16 mouse cellular contexts compared by ENCODE assay signal in the genomic region with DNA sequence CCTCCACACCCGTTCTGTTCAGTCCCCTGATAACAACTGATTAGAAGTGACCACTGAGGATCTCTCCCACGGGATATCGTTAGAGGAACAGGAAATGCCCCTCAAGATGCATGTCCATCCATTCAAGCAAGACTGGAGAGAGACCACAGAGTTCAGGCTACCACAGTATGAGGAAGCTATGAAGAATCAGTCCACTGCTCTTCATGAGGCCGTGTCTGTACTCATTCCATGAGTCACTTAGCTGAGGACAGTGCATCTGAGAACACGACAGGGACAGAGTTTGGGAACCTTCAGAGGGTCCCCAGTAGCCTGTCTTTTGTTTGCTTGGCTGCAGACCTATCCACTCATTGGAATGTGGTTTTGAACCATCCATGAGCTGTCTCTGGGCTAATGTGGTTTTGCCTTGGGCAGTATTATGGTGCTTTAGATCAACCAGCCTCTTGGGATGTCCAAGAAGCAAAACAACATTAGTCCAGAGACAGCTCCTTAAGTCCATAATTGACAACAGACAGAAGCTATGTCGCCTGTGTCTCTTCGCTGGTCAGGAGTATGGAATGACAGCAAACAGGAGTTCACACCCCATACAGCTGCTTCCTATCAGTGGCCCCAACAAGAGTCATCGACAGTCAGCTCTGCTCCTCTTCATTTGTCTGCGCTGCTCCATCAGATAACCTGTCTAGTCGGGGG. TPM values are rescaled to one million over a fixed set of nuclear protein-coding genes. Genes with fewer than 3 reads are reported as not detected.
DNase-seq lines count a peak whose midpoint lies in the region; ATAC-seq lines count a peak whose summit lies in the region.
"Had no signal": no experiment of that assay in that cellular context is flagged by ENCODE, and none has a peak within 500 bp of the region (broad histone marks: within the 10 kb centered on the region; RNA-seq: fewer than 3 reads in every experiment).

No protein-coding gene starts in this region.

- no peaks in the 10 kb centered on the region for H3K36me3 ChIP-seq in heart, embryonic 13.5 days
- H3K36me3 ChIP-seq in lung, embryonic 15.5 days, result no peaks in the 10 kb centered on the region
- no peaks in the 10 kb centered on the region for H3K36me3 ChIP-seq in limb, embryonic 10.5 days
- H3K36me3 ChIP-seq in stomach, embryonic 14.5 days (ENCODE audit: control insufficient read depth, insufficient read depth, low read length), result no peaks in the 10 kb centered on the region
- H3K36me3 ChIP-seq in hindbrain, embryonic 10.5 days, result no peaks in the 10 kb centered on the region
- H3K36me3 ChIP-seq: embryonic facial prominence, embryonic 12.5 days; hindbrain, embryonic 13.5 days; liver, embryonic 12.5 days had no signal

- peak overlapping the region; percentile 3; the same call in 1 of the 2 replicates for H3K27ac ChIP-seq in heart, embryonic 13.5 days (replicated peaks)
- peak overlapping the region; percentile 44 for H3K27ac ChIP-seq in lung, embryonic 15.5 days
- H3K27ac ChIP-seq in limb, embryonic 10.5 days, result peak overlapping the region; percentile 27; the same call in 1 of the 2 replicates
- peak overlapping the region; percentile 7; the same call in 1 of the 2 replicates for H3K27ac ChIP-seq in stomach, embryonic 14.5 days (ENCODE audit: low read length)
- H3K27ac ChIP-seq in hindbrain, embryonic 10.5 days, result no peak overlapping the region
- H3K27ac ChIP-seq: embryonic facial prominence, embryonic 12.5 days; hindbrain, embryonic 13.5 days; liver, embryonic 12.5 days had no signal

- H3K27me3 ChIP-seq in heart, embryonic 13.5 days (replicated peaks), result no peaks in the 10 kb centered on the region
- no peaks in the 10 kb centered on the region for H3K27me3 ChIP-seq in lung, embryonic 15.5 days
- H3K27me3 ChIP-seq in limb, embryonic 10.5 days (ENCODE audit: low read depth, poor library complexity, severe bottlenecking), result no peaks in the 10 kb centered on the region
- no peaks in the 10 kb centered on the region for H3K27me3 ChIP-seq in stomach, embryonic 14.5 days (ENCODE audit: control insufficient read depth, insufficient read depth, low read length)
- H3K27me3 ChIP-seq in hindbrain, embryonic 10.5 days (ENCODE audit: insufficient read depth, poor library complexity, severe bottlenecking), result no peaks in the 10 kb centered on the region
- H3K27me3 ChIP-seq: embryonic facial prominence, embryonic 12.5 days; hindbrain, embryonic 13.5 days; liver, embryonic 12.5 days had no signal

- H3K4me1 ChIP-seq in heart, embryonic 13.5 days, result peaks cover 26% of the 10 kb centered on the region
- H3K4me1 ChIP-seq in lung, embryonic 15.5 days, result peaks cover 33% of the 10 kb centered on the region
- H3K4me1 ChIP-seq in limb, embryonic 10.5 days, result peaks cover 28% of the 10 kb centered on the region
- H3K4me1 ChIP-seq in stomach, embryonic 14.5 days (ENCODE audit: control insufficient read depth, insufficient read depth, low read length), result peaks cover 9% of the 10 kb centered on the region; the same call in 1 of the 2 replicates
- H3K4me1 ChIP-seq in hindbrain, embryonic 10.5 days (replicated peaks), result peaks cover 23% of the 10 kb centered on the region
- H3K4me1 ChIP-seq: hindbrain, embryonic 13.5 days had no signal

- no peak overlapping the region for H3K4me3 ChIP-seq in heart, embryonic 13.5 days
- H3K4me3 ChIP-seq in lung, embryonic 15.5 days, result no peak overlapping the region
- H3K4me3 ChIP-seq in limb, embryonic 10.5 days, result no peak overlapping the region
- no peak overlapping the region for H3K4me3 ChIP-seq in stomach, embryonic 14.5 days (ENCODE audit: low read depth, low read length)
- no peak overlapping the region for H3K4me3 ChIP-seq in hindbrain, embryonic 10.5 days
- H3K4me3 ChIP-seq: embryonic facial prominence, embryonic 12.5 days; hindbrain, embryonic 13.5 days; liver, embryonic 12.5 days had no signal

- WGBS in heart, embryonic 13.5 days, result 22% methylated on average over 10 of the region's 10 CpGs
- 27% methylated on average over 10 of the region's 10 CpGs for WGBS in lung, embryonic 15.5 days
- 46% methylated on average over 10 of the region's 10 CpGs for WGBS in limb, embryonic 10.5 days
- WGBS in stomach, embryonic 14.5 days, result 47% methylated on average over 10 of the region's 10 CpGs
- 76% methylated on average over 10 of the region's 10 CpGs for WGBS in hindbrain, embryonic 10.5 days

- ATAC-seq in heart, embryonic 13.5 days (ENCODE audit: extremely low read depth, insufficient number of reproducible peaks, low FRiP score, low TSS enrichment), result no peak
- peak; percentile 77; the same call in 1 of the 2 replicates for ATAC-seq in lung, embryonic 15.5 days (ENCODE audit: borderline replicate concordance, extremely low read depth, low FRiP score, low TSS enrichment)
- no peak for ATAC-seq in stomach, embryonic 14.5 days (ENCODE audit: insufficient number of reproducible peaks, insufficient read depth, low FRiP score, low read depth)
- ATAC-seq: liver, embryonic 12.5 days had no signal

- no peaks in the 10 kb centered on the region for H3K9me3 ChIP-seq in heart, embryonic 13.5 days
- H3K9me3 ChIP-seq in lung, embryonic 15.5 days, result no peaks in the 10 kb centered on the region
- no peaks in the 10 kb centered on the region for H3K9me3 ChIP-seq in limb, embryonic 10.5 days (replicated peaks)
- no peaks in the 10 kb centered on the region for H3K9me3 ChIP-seq in stomach, embryonic 14.5 days (ENCODE audit: control insufficient read depth, low read depth, low read length)
- no peaks in the 10 kb centered on the region for H3K9me3 ChIP-seq in hindbrain, embryonic 10.5 days
- H3K9me3 ChIP-seq: embryonic facial prominence, embryonic 12.5 days; hindbrain, embryonic 13.5 days; liver, embryonic 12.5 days had no signal

- no peak overlapping the region for H3K9ac ChIP-seq in heart, embryonic 13.5 days
- no peak overlapping the region for H3K9ac ChIP-seq in lung, embryonic 15.5 days
- no peak overlapping the region for H3K9ac ChIP-seq in stomach, embryonic 14.5 days (replicated peaks; ENCODE audit: low read depth, low read length)
- H3K9ac ChIP-seq: embryonic facial prominence, embryonic 12.5 days; hindbrain, embryonic 13.5 days; liver, embryonic 12.5 days had no signal

- no peak overlapping the region for H3K4me2 ChIP-seq in heart, embryonic 13.5 days
- no peak overlapping the region for H3K4me2 ChIP-seq in lung, embryonic 15.5 days
- no peak overlapping the region for H3K4me2 ChIP-seq in stomach, embryonic 14.5 days (replicated peaks; ENCODE audit: low read depth, low read length)
- H3K4me2 ChIP-seq: embryonic facial prominence, embryonic 12.5 days; hindbrain, embryonic 13.5 days; liver, embryonic 12.5 days; midbrain, embryonic 11.5 days had no signal

- no peak for DNase-seq in heart, postnatal 4 days
- no peak for DNase-seq in lung, postnatal 25 days (ENCODE audit: low spot score)
- no peak for DNase-seq in limb, embryonic 10.5 days (ENCODE audit: low spot score)
- DNase-seq in hindbrain, embryonic 10.5 days (ENCODE audit: low spot score), result no peak
- DNase-seq in B cell, adult 2 months, result no peak
- DNase-seq: cerebellum, adult 8-10 months; kidney, adult 11 months; right cerebral cortex, postnatal 25 days; thymus, postnatal 4 days had no signal

RNA-seq across cellular contexts. Expression of a gene that starts 37.7 kb away (rescaled TPM):
- polyA plus RNA-seq in heart, embryonic 13.5 days (2015; fragmentation: Nextera tagmentation; extraction: Ambion mirVana), result 14.5 and 15.2 TPM in 2 replicates
- 10 to 100 TPM; 32.5 to 37.1 TPM for total RNA-seq in heart, postnatal 4 days (2021)
- polyA plus RNA-seq in lung, embryonic 15.5 days (2015; fragmentation: Nextera tagmentation; extraction: Ambion mirVana), result 48.5 and 55.9 TPM in 2 replicates
- polyA plus RNA-seq in limb, embryonic 10.5 days (2016; fragmentation: Nextera tagmentation; extraction: Ambion mirVana), result 28.2 and 35.6 TPM in 2 replicates
- 29.7 and 31.2 TPM in 2 replicates for polyA plus RNA-seq in stomach, embryonic 14.5 days (2014; fragmentation: Nextera tagmentation; extraction: Ambion mirVana)
- 9.7 and 10.9 TPM in 2 replicates for polyA plus RNA-seq in hindbrain, embryonic 10.5 days (2016; fragmentation: Nextera tagmentation; extraction: Ambion mirVana)
